Mouse (Mus musculus) stomach, postnatal 0 days (tissue): ENCODE results near the gene Sept5.

ENCODE experiments used
- CTCF ChIP-seq: IDR thresholded peaks from 2 replicates; pipeline ENCODE4 v1.5.1; 2016; ENCODE audit warnings: antibody characterized with exemption, low read depth, mild to moderate bottlenecking, moderate library complexity
- EP300 ChIP-seq: optimal IDR thresholded peaks from 2 replicates; pipeline ENCODE3; 2016; ENCODE audit warnings: antibody characterized with exemption

DNA sequence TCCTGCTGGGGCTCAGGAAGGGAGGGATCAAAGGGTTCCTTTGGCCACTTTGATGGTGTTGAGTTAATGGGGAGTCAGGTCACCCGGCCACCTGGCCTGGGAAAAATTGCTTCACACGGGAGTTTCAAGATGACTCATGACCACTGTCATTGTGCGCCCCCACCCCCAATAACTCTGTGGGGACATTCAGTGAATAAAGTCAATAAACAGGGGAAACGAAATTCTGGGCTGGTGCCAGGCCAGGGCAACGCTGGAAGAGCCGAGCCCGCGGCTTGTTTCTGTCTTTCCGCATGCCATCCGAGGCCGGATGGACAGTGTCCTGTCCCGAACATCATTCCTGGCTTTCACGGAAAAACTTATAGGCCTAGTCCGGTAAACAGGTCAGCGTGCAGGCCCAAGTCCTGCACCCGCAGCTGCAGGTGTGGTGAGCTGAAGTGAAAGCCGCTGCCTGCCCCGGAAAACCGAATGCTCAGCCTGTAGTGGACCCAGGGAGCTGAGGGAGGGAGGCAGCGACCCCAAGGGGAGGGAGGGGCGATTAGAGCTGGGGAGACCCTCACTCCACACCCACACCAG is 48.6 kb downstream of the Sept5 start:
- TF ChIP-seq EP300, result no peak
- TF ChIP-seq CTCF, result no peak
